Mouse (Mus musculus) brain, embryonic 14.5 days (tissue): Measurements from ENCODE around the gene Adam22.

ENCODE experiments used
- CTCF ChIP-seq: fragments of 200-500 bp; IDR thresholded peaks from 2 replicates; pipeline ENCODE4 v1.5.1; 2012; ENCODE audit warnings: inconsistent platforms, mild to moderate bottlenecking, moderate library complexity, borderline replicate concordance; ENCODE audit not compliant: insufficient read depth, insufficient read length; ENCODE audit errors: extremely low read depth
- POLR2A ChIP-seq: fragments of 200-500 bp; IDR thresholded peaks from 2 replicates; pipeline ENCODE4 v1.6.1; 2012; ENCODE audit warnings: mild to moderate bottlenecking, inconsistent platforms, borderline replicate concordance; ENCODE audit not compliant: poor library complexity, insufficient read depth, insufficient read length, severe bottlenecking; ENCODE audit errors: extremely low read depth

- TF ChIP-seq POLR2A (no peak), CTCF (no peak)
Measured at GRCm38 (mm10) chr5:8312324-8312723, 55.6 kb downstream of the Adam22 start.
